Mouse (Mus musculus): ENCODE data around the gene Defb18. TPM values are rescaled to one million over a fixed set of nuclear protein-coding genes. Genes with fewer than 3 reads are reported as not detected.
"Not testable (repeated sequence)": the region's sequence is repeated elsewhere in the genome, so short reads cannot be mapped to it uniquely, and the experiment has no call there.

The Defb18 gene
- not detected in 2 replicates for polyA plus RNA-seq (2015; fragmentation: Nextera tagmentation; extraction: Ambion mirVana)

- Histone ChIP-seq H3K4me2 (replicated peaks; ENCODE audit: low read depth, low read length) (no peak within 1 kb of the TSS), H3K36me3 (ENCODE audit: insufficient read depth, low read length) (no peaks in the 10 kb centered on the region), H3K27ac (ENCODE audit: low read length) (no peak within 1 kb of the TSS), H3K9ac (replicated peaks; ENCODE audit: low read length) (no peak within 1 kb of the TSS), H3K4me1 (ENCODE audit: insufficient read depth, low read length) (no peaks in the 10 kb centered on the region), H3K9me3 (ENCODE audit: low read length) (no peaks in the 10 kb centered on the region), H3K27me3 (ENCODE audit: insufficient read depth, low read length) (no peaks in the 10 kb centered on the region), H3K4me3 (ENCODE audit: low read length) (no peak within 1 kb of the TSS)
- WGBS, result 65% methylated on average over 1 of the region's 1 CpGs
- ATAC-seq (ENCODE audit: low FRiP score, low TSS enrichment), result no peak
Measured at GRCm38 (mm10) chr1:18237343-18237742, at the start of gene Defb18. Defb18 (minus strand) TSS chr1:18237443.

GRCm38 (mm10) chr1:18271095-18271494, 33.9 kb upstream of the Defb18 start:
- Histone ChIP-seq H3K36me3 (ENCODE audit: insufficient read depth, low read length) (no peaks in the 10 kb centered on the region), H3K9me3 (ENCODE audit: low read length) (no peaks in the 10 kb centered on the region), H3K4me3 (ENCODE audit: low read length) (no peak overlapping the region), H3K27ac (ENCODE audit: low read length) (no peak overlapping the region), H3K9ac (replicated peaks; ENCODE audit: low read length) (no peak overlapping the region), H3K27me3 (ENCODE audit: insufficient read depth, low read length) (no peaks in the 10 kb centered on the region), H3K4me1 (ENCODE audit: insufficient read depth, low read length) (no peaks in the 10 kb centered on the region), H3K4me2 (replicated peaks; ENCODE audit: low read depth, low read length) (no peak overlapping the region)
- ATAC-seq (ENCODE audit: low FRiP score, low TSS enrichment), result no peak
- 79% methylated on average over 4 of the region's 4 CpGs for WGBS

DNA sequence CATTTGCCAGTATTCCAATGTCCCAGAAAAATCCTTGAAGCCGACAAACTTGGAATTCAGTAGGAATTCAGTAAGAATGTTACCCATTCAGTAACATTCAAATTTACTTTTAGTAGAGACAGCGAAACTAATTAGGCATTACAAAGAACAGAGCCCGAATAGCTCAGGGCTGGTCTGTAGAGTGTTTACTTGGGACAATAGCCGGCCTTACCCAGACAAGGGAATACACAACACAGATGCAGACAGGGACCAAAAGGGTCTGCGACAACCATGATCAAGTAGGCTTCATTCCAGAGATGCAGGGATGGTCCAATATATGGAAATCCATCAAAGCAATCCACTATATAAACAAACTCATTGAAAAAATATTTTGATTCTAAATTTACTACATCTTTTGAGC, 31.6 kb upstream of the Defb18 start:
- no peak for ATAC-seq (ENCODE audit: low FRiP score, low TSS enrichment)
- no peak overlapping the region for H3K9ac ChIP-seq (replicated peaks; ENCODE audit: low read length)
- H3K4me2 ChIP-seq (replicated peaks; ENCODE audit: low read depth, low read length), result no peak overlapping the region
- H3K27me3 ChIP-seq (ENCODE audit: insufficient read depth, low read length), result no peaks in the 10 kb centered on the region
- H3K36me3 ChIP-seq (ENCODE audit: insufficient read depth, low read length), result no peaks in the 10 kb centered on the region
- no peaks in the 10 kb centered on the region for H3K9me3 ChIP-seq (ENCODE audit: low read length)
- 83% methylated on average over 5 of the region's 5 CpGs for WGBS
- H3K27ac ChIP-seq (ENCODE audit: low read length), result no peak overlapping the region
- H3K4me3 ChIP-seq (ENCODE audit: low read length), result no peak overlapping the region
- H3K4me1 ChIP-seq (ENCODE audit: insufficient read depth, low read length), result no peaks in the 10 kb centered on the region

DNA sequence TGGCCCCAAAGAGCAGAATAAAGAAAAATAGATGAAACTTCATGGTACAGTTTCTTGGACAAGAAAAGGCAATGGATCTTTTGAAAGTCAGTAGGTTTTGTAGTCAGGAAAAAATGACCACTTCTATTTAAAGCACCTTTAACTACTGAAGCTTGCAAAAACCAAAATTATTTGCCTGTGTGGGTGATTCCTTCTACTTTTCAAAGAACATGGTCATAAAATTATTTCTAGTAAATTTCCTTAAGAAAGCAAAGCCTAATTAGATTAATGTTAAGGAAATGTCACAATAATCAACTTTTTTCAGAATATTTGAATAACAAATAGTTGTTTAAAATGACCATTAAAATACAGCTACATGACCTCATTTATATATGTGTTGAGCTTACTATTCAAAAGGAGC, 27.8 kb upstream of the Defb18 start, which contains the start of gene Defb41:
Gene Defb41, minus strand, starts transcription at position 101 of the 400 bp plus-strand sequence.
- no peak within 1 kb of the TSS for H3K27ac ChIP-seq (ENCODE audit: low read length)
- H3K9ac ChIP-seq (replicated peaks; ENCODE audit: low read length), result no peak within 1 kb of the TSS
- H3K27me3 ChIP-seq (ENCODE audit: insufficient read depth, low read length), result no peaks in the 10 kb centered on the region
- no peaks in the 10 kb centered on the region for H3K4me1 ChIP-seq (ENCODE audit: insufficient read depth, low read length)
- H3K9me3 ChIP-seq (ENCODE audit: low read length), result no peaks in the 10 kb centered on the region
- no peaks in the 10 kb centered on the region for H3K36me3 ChIP-seq (ENCODE audit: insufficient read depth, low read length)
- ATAC-seq (ENCODE audit: low FRiP score, low TSS enrichment), result no peak
- no peak within 1 kb of the TSS for H3K4me2 ChIP-seq (replicated peaks; ENCODE audit: low read depth, low read length)
- H3K4me3 ChIP-seq (ENCODE audit: low read length), result no peak within 1 kb of the TSS

DNA sequence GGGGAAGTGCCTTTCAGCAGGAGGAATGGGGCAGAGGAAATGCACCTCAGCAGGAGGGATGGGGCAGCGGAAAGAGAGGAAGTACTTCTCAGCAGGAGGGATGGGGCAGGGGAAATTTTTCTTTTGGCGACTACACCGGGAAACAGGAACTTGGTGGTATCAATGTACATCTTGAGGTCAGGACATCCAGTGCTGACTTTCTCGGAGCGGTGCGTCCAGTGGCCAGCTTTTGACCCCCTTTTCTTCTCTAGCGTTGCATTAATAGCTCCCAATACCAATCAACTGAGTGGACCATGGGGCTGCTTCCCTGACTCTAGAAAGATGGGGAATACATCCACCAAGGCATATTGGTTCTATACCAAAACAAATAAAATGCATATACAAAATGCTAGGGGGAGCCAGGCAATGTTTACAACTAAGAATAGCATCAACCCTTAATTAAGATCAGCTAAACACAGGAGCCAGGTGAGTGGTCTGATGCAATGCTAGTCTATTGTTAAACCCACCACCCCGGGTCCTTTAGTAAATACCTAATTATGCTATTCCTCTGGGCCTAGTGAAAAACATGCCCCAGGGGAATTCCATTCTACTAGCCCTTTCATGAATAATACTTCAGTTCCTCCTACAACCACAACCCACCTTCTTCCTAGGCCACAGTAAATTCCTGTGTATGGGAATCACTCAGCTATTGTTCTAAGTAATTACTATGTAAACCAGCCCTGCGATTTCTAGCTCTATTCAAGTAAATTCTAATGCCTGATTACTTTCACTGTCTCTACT, 8.7 kb upstream of the Defb18 start:
- 89% methylated on average over 9 of the region's 9 CpGs for WGBS
- not testable (repeated sequence) for ATAC-seq (ENCODE audit: low FRiP score, low TSS enrichment)

GRCm38 (mm10) chr1:18223385-18223945, 13.8 kb downstream of the Defb18 start:
- Histone ChIP-seq H3K4me2 (replicated peaks; ENCODE audit: low read depth, low read length) (no peak overlapping the region), H3K4me3 (ENCODE audit: low read length) (no peak overlapping the region), H3K9ac (replicated peaks; ENCODE audit: low read length) (no peak overlapping the region), H3K27me3 (ENCODE audit: insufficient read depth, low read length) (no peaks in the 10 kb centered on the region), H3K9me3 (ENCODE audit: low read length) (no peaks in the 10 kb centered on the region), H3K36me3 (ENCODE audit: insufficient read depth, low read length) (no peaks in the 10 kb centered on the region), H3K27ac (ENCODE audit: low read length) (no peak overlapping the region), H3K4me1 (ENCODE audit: insufficient read depth, low read length) (peaks cover 3% of the 10 kb centered on the region; the same call in 1 of the 2 replicates)
- no peak for ATAC-seq (ENCODE audit: low FRiP score, low TSS enrichment)
- WGBS, result 13% methylated on average over 3 of the region's 3 CpGs

More for the DNA sequence above, 8.7 kb upstream of the Defb18 start:
- H3K27me3 ChIP-seq (ENCODE audit: insufficient read depth, low read length); H3K27ac ChIP-seq (ENCODE audit: low read length); H3K4me1 ChIP-seq (ENCODE audit: insufficient read depth, low read length); H3K9me3 ChIP-seq (ENCODE audit: low read length); H3K9ac ChIP-seq (replicated peaks; ENCODE audit: low read length); H3K4me3 ChIP-seq (ENCODE audit: low read length); H3K4me2 ChIP-seq (replicated peaks; ENCODE audit: low read depth, low read length); H3K36me3 ChIP-seq (ENCODE audit: insufficient read depth, low read length): not testable (repeated sequence)

DNA sequence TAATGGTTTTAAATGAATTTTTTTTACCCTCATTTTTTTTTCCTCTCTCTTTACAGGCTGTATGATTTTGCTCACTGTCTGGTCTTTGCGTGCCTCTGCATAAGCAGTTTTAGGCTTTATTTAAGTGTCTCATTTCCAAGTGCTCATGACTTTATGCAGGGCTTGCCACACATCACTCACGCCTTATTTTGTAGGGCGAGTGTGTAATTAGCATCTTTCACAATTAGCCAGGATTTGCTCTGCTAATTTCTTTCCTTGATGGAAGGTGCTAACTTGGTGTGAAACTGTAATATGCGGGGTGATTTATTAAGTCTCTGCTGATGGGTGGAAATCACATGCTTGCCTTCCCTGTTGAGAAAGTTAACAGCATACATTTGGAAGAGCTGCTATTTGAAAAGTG, 45.5 kb downstream of the Defb18 start:
- H3K9me3 ChIP-seq (ENCODE audit: low read length), result no peaks in the 10 kb centered on the region
- ATAC-seq (ENCODE audit: low FRiP score, low TSS enrichment), result no peak
- no peaks in the 10 kb centered on the region for H3K36me3 ChIP-seq (ENCODE audit: insufficient read depth, low read length)
- no peak overlapping the region for H3K27ac ChIP-seq (ENCODE audit: low read length)
- H3K4me1 ChIP-seq (ENCODE audit: insufficient read depth, low read length), result no peaks in the 10 kb centered on the region
- no peak overlapping the region for H3K9ac ChIP-seq (replicated peaks; ENCODE audit: low read length)
- H3K4me2 ChIP-seq (replicated peaks; ENCODE audit: low read depth, low read length), result no peak overlapping the region
- H3K4me3 ChIP-seq (ENCODE audit: low read length), result no peak overlapping the region
- no peaks in the 10 kb centered on the region for H3K27me3 ChIP-seq (ENCODE audit: insufficient read depth, low read length)
- 28% methylated on average over 4 of the region's 4 CpGs for WGBS

DNA sequence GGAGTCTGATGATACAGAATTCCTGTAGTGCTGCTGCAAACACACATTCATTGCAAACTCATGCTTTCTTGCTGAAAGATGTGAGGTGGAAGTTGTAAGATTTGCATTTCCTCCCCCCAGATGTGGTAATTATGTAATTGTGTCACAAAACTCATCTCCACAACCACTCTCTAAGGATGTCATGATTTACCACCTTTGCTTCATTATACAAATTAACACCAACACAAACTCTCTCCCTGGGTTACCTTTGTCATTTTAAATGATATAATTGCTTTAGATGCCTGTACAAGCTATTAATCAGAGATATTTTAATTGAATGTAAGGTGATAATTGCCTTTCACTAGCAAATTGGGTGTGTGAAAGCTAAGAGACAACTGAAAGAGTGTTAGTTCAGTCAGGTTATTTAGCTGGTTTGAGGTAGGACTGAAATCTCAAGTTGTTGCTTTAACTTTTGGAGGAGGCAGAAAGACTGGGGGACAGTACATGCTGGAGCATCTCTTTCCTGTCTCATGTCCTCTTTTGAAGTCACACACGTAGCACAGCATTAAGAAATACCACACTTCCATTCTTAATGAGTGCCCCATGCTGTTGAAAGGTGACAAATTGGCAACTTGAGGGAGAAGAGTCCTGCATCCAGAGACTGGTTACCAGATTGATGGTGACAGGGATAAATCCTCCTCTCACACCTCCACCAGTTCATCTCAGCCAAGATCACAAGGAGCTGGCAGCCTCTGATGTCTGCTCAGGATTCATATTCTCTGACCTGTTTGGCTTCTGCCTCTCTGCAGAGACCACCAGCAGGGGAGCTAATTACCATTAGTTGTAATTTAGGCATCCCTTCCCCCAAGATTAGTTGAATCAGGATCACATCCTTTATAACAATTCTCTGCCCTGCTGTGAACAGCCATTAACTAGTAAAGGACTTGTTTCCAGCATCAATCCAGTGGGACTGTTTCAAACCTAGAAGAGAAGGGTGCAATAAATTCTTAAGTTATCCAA, 46.2 kb downstream of the Defb18 start:
- H3K4me2 ChIP-seq (replicated peaks; ENCODE audit: low read depth, low read length), result no peak overlapping the region
- WGBS, result 4% methylated on average over 1 of the region's 1 CpGs
- no peak for ATAC-seq (ENCODE audit: low FRiP score, low TSS enrichment)
- no peak overlapping the region for H3K4me3 ChIP-seq (ENCODE audit: low read length)
- H3K4me1 ChIP-seq (ENCODE audit: insufficient read depth, low read length), result no peaks in the 10 kb centered on the region
- no peaks in the 10 kb centered on the region for H3K9me3 ChIP-seq (ENCODE audit: low read length)
- no peaks in the 10 kb centered on the region for H3K27me3 ChIP-seq (ENCODE audit: insufficient read depth, low read length)
- H3K27ac ChIP-seq (ENCODE audit: low read length), result no peak overlapping the region
- H3K9ac ChIP-seq (replicated peaks; ENCODE audit: low read length), result no peak overlapping the region
- H3K36me3 ChIP-seq (ENCODE audit: insufficient read depth, low read length), result no peaks in the 10 kb centered on the region
